Comparison of ENCODE assay signal across 13 mouse cellular contexts in the genomic region with DNA sequence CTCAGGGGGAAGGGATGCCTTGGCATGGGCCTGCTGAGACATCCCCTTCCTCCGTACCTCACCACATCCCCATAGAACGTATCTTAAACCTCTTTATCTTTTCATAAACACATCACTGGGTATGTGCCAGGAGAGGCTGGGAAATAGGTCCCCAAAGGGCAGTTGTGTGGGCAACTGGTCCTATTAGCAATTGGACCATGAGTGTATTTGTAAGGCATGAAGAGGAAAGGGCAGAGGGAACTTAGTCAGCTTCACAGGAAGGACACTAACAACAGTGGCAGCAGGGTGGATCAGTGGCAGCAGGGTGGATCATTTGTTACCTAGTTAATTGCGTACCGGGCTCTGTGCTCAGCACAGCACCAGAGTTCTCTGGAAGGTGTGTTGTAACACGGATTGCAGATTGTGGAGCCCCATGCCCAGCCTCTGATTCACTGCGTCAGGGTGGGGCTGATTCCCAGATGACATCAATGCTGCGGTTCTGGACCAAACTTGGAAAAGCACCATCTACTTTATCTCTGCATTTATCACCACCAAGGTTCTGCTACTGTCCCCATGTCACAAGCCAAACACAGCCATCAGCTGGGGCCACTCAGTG. TPM values are rescaled to one million over a fixed set of nuclear protein-coding genes. Genes with fewer than 3 reads are reported as not detected.
A peak's percentile ranks its signal among the peaks of the same experiment; 100 is the strongest.
DNase-seq lines count a peak whose midpoint lies in the region; ATAC-seq lines count a peak whose summit lies in the region.
"Had no signal": no experiment of that assay in that cellular context is flagged by ENCODE, and none has a peak within 500 bp of the region (broad histone marks: within the 10 kb centered on the region; RNA-seq: fewer than 3 reads in every experiment).

No protein-coding gene starts in this region.

- H3K4me3 ChIP-seq in liver, embryonic 15.5 days (replicated peaks), result no peak overlapping the region
- no peak overlapping the region for H3K4me3 ChIP-seq in limb, embryonic 13.5 days
- H3K4me3 ChIP-seq in midbrain, embryonic 14.5 days (replicated peaks; ENCODE audit: low read depth, low read length), result no peak overlapping the region
- H3K4me3 ChIP-seq: forebrain, embryonic 10.5 days; kidney, embryonic 15.5 days; stomach, embryonic 15.5 days had no signal

- no peak overlapping the region for H3K4me2 ChIP-seq in liver, embryonic 15.5 days
- 0 out of 2 replicates have a peak overlapping the region, but pooled peaks have one; percentile 9 for H3K4me2 ChIP-seq in limb, embryonic 13.5 days (replicated peaks)
- H3K4me2 ChIP-seq in midbrain, embryonic 14.5 days (ENCODE audit: low read length), result no peak overlapping the region
- H3K4me2 ChIP-seq: heart, embryonic 11.5 days; kidney, embryonic 15.5 days; stomach, embryonic 15.5 days had no signal

- ATAC-seq in liver, embryonic 15.5 days (ENCODE audit: insufficient read depth), result no peak
- no peak for ATAC-seq in limb, embryonic 13.5 days (ENCODE audit: low FRiP score, low read depth)
- no peak for ATAC-seq in midbrain, embryonic 14.5 days (ENCODE audit: low FRiP score, low TSS enrichment)

- 45% methylated on average over 7 of the region's 7 CpGs for WGBS in liver, embryonic 15.5 days (ENCODE audit: insufficient replicate concordance)
- 66% methylated on average over 7 of the region's 7 CpGs for WGBS in limb, embryonic 13.5 days
- 70% methylated on average over 7 of the region's 7 CpGs for WGBS in midbrain, embryonic 14.5 days

- no peak overlapping the region for H3K9ac ChIP-seq in liver, embryonic 15.5 days
- no peak overlapping the region; the same call in 1 of the 2 replicates for H3K9ac ChIP-seq in limb, embryonic 13.5 days
- no peak overlapping the region for H3K9ac ChIP-seq in midbrain, embryonic 14.5 days (replicated peaks; ENCODE audit: low read length)
- H3K9ac ChIP-seq: kidney, embryonic 15.5 days; stomach, embryonic 15.5 days had no signal

- H3K27me3 ChIP-seq in liver, embryonic 15.5 days, result peaks cover 14% of the 10 kb centered on the region
- H3K27me3 ChIP-seq in limb, embryonic 13.5 days, result no peaks in the 10 kb centered on the region
- no peaks in the 10 kb centered on the region for H3K27me3 ChIP-seq in midbrain, embryonic 14.5 days (ENCODE audit: control insufficient read depth, insufficient read depth, low read length)
- H3K27me3 ChIP-seq: kidney, embryonic 15.5 days; stomach, embryonic 15.5 days had no signal

- 0 out of 2 replicates have a peak overlapping the region, but pooled peaks have one; percentile 38 for H3K27ac ChIP-seq in liver, embryonic 15.5 days (replicated peaks)
- no peak overlapping the region for H3K27ac ChIP-seq in limb, embryonic 13.5 days
- H3K27ac ChIP-seq in midbrain, embryonic 14.5 days (replicated peaks; ENCODE audit: low read depth, low read length), result no peak overlapping the region
- H3K27ac ChIP-seq: forebrain, embryonic 10.5 days had no signal

- DNase-seq in liver, result no peak
- peak; percentile 87 for DNase-seq in 416B (ENCODE audit: low read depth)
- peak; percentile 72 for DNase-seq in adipocyte (ENCODE audit: low spot score)
- no peak for DNase-seq in midbrain, embryonic 14.5 days
- no peak for DNase-seq in heart, postnatal 4 days
- DNase-seq in embryo, embryonic 9.5 days (ENCODE audit: extremely low spot score), result no peak
- DNase-seq: right cerebral cortex, postnatal 25 days had no signal

- peaks cover 22% of the 10 kb centered on the region for H3K4me1 ChIP-seq in liver, embryonic 15.5 days (replicated peaks)
- H3K4me1 ChIP-seq in limb, embryonic 13.5 days, result peaks cover 38% of the 10 kb centered on the region
- no peaks in the 10 kb centered on the region for H3K4me1 ChIP-seq in midbrain, embryonic 14.5 days (ENCODE audit: control insufficient read depth, insufficient read depth, low read length)

- H3K36me3 ChIP-seq in liver, embryonic 15.5 days (replicated peaks), result no peaks in the 10 kb centered on the region
- H3K36me3 ChIP-seq in limb, embryonic 13.5 days, result no peaks in the 10 kb centered on the region
- no peaks in the 10 kb centered on the region for H3K36me3 ChIP-seq in midbrain, embryonic 14.5 days (ENCODE audit: control insufficient read depth, insufficient read depth, low read length)
- H3K36me3 ChIP-seq: forebrain, embryonic 10.5 days; kidney, embryonic 15.5 days; stomach, embryonic 15.5 days had no signal

- H3K9me3 ChIP-seq in liver, embryonic 15.5 days (replicated peaks), result no peaks in the 10 kb centered on the region
- H3K9me3 ChIP-seq in limb, embryonic 13.5 days, result no peaks in the 10 kb centered on the region
- no peaks in the 10 kb centered on the region for H3K9me3 ChIP-seq in midbrain, embryonic 14.5 days (ENCODE audit: control insufficient read depth, low read length)
- H3K9me3 ChIP-seq: forebrain, embryonic 10.5 days; kidney, embryonic 15.5 days; stomach, embryonic 15.5 days had no signal

RNA-seq across cellular contexts. Expression of gene Rnf19b, which starts 22.1 kb away (rescaled TPM):
- 4.8 and 5.5 TPM in 2 replicates for polyA plus RNA-seq in liver, embryonic 15.5 days (2015; fragmentation: Nextera tagmentation; extraction: Ambion mirVana)
- 8.5 and 10.2 TPM in 2 replicates for polyA plus RNA-seq in limb, embryonic 13.5 days (2015; fragmentation: Nextera tagmentation; extraction: Ambion mirVana)
- 33.8 and 35.3 TPM in 2 replicates for polyA plus RNA-seq in midbrain, embryonic 14.5 days (2014; fragmentation: Nextera tagmentation; extraction: Ambion mirVana)
- 10 to 100 TPM; 27.0 to 27.9 TPM for total RNA-seq in heart, postnatal 4 days (2021)

RNA-seq across cellular contexts. Expression of gene Ak2, which starts 44.2 kb away (rescaled TPM):
- 119 and 121 TPM in 2 replicates for polyA plus RNA-seq in liver, embryonic 15.5 days (2015; fragmentation: Nextera tagmentation; extraction: Ambion mirVana)
- 215 and 216 TPM in 2 replicates for polyA plus RNA-seq in limb, embryonic 13.5 days (2015; fragmentation: Nextera tagmentation; extraction: Ambion mirVana)
- polyA plus RNA-seq in midbrain, embryonic 14.5 days (2014; fragmentation: Nextera tagmentation; extraction: Ambion mirVana), result 54.5 and 63.3 TPM in 2 replicates
- total RNA-seq in heart, postnatal 4 days (2021), result 100 to 1,000 TPM; 104 to 105 TPM

Comparison
In these comparisons a context has a peak if more than half of its experiments do, and no peak if none do; other contexts are left out.
1. DNase-seq: peak in 416B (single experiment) and adipocyte (single experiment); none in liver (single experiment), midbrain, embryonic 14.5 days (single experiment), heart, postnatal 4 days (single experiment) and embryo, embryonic 9.5 days (single experiment).